Mouse (Mus musculus) midbrain, embryonic 13.5 days (tissue): ENCODE measurements around the gene Gm10271. TPM values are rescaled to one million over a fixed set of nuclear protein-coding genes. Genes with fewer than 3 reads are reported as not detected.
A peak's percentile ranks its signal among the peaks of the same experiment; 100 is the strongest.

ENCODE experiments used
- ATAC-seq: fragments of 200-750 bp; cut with Nextera tagmentation; 2 replicates; pipeline ENCODE4 v1.8.0; 2017; ENCODE audit warnings: mild to moderate bottlenecking, moderate TSS enrichment, moderate library complexity
- H3K27ac ChIP-seq: fragments of 300-500 bp; sonication (generic); 2 replicates; pipeline ENCODE4 v1.5.1; 2015; ENCODE audit warnings: inconsistent platforms, mild to moderate bottlenecking, moderate library complexity
- H3K27me3 ChIP-seq: fragments of 300-500 bp; sonication (generic); 2 replicates; pipeline ENCODE4 v1.6.1; 2015; ENCODE audit warnings: mild to moderate bottlenecking, inconsistent platforms
- H3K36me3 ChIP-seq: fragments of 300-500 bp; sonication (generic); 2 replicates; pipeline ENCODE4 v1.6.1; 2015; ENCODE audit warnings: mild to moderate bottlenecking, inconsistent platforms
- H3K4me1 ChIP-seq: fragments of 300-500 bp; sonication (generic); replicated peaks from 2 replicates; pipeline ENCODE4 v1.6.1; 2015; ENCODE audit warnings: inconsistent platforms
- H3K4me2 ChIP-seq: fragments of 300-500 bp; sonication (generic); replicated peaks from 2 replicates; pipeline ENCODE4 v1.6.1; 2015; ENCODE audit warnings: moderate library complexity, mild to moderate bottlenecking, inconsistent platforms
- H3K4me3 ChIP-seq: fragments of 300-500 bp; sonication (generic); replicated peaks from 2 replicates; pipeline ENCODE4 v1.5.1; 2015; ENCODE audit warnings: mild to moderate bottlenecking, inconsistent platforms
- H3K9ac ChIP-seq: fragments of 300-500 bp; sonication (generic); replicated peaks from 2 replicates; pipeline ENCODE4 v1.6.1; 2015; ENCODE audit warnings: mild to moderate bottlenecking, inconsistent platforms
- H3K9me3 ChIP-seq: fragments of 300-500 bp; sonication (generic); 2 replicates; pipeline ENCODE4 v1.6.1; 2016; ENCODE audit warnings: mild to moderate bottlenecking, inconsistent platforms
- WGBS: fragments of 180-500 bp; shearing (Covaris S2); methylation state at CpG from one replicate; pipeline ENCODE4 v1.1.7; 2015; 5-methylcytosine and 5-hydroxymethylcytosine counted together
- polyA plus RNA-seq: library from polyadenylated mRNA; unstranded; fragments of >200 nt; fragmentation: Nextera tagmentation; extraction: Ambion mirVana; gene quantifications from 2 replicates; pipeline ENCODE4 v1.2.1, GENCODE M21; 2015

Gene Gm10271
- polyA plus RNA-seq, 1 experiment from 2014 or later, result not detected

- Histone ChIP-seq H3K9ac (no peak overlapping the region), H3K9me3 (no peaks in the 10 kb centered on the region), H3K4me2 (no peak overlapping the region), H3K4me1 (no peaks in the 10 kb centered on the region), H3K4me3 (no peak overlapping the region), H3K27me3 (no peaks in the 10 kb centered on the region), H3K36me3 (no peaks in the 10 kb centered on the region), H3K27ac (no peak overlapping the region)
- WGBS, result 91% methylated on average over 4 of the region's 4 CpGs
- ATAC-seq, result no peak
Observed at GRCm38 (mm10) chr10:116968741-116969140, 3.7 kb downstream of the Gm10271 start.

GRCm38 (mm10) chr10:116966065-116966464 is 6.3 kb downstream of the Gm10271 start:
- H3K27me3 ChIP-seq, result no peaks in the 10 kb centered on the region
- no peak overlapping the region for H3K27ac ChIP-seq
- no peak overlapping the region for H3K4me3 ChIP-seq
- no peaks in the 10 kb centered on the region for H3K36me3 ChIP-seq
- ATAC-seq, result no peak
- H3K4me1 ChIP-seq, result no peaks in the 10 kb centered on the region
- 82% methylated on average over 6 of the region's 6 CpGs for WGBS
- H3K9ac ChIP-seq, result no peak overlapping the region
- no peaks in the 10 kb centered on the region for H3K9me3 ChIP-seq
- H3K4me2 ChIP-seq, result no peak overlapping the region

GRCm38 (mm10) chr10:116965297-116965696 is 7.1 kb downstream of the Gm10271 start:
- no peak overlapping the region for H3K4me3 ChIP-seq
- no peaks in the 10 kb centered on the region for H3K9me3 ChIP-seq
- no peak overlapping the region for H3K9ac ChIP-seq
- no peak overlapping the region for H3K4me2 ChIP-seq
- 83% methylated on average over 5 of the region's 5 CpGs for WGBS
- H3K4me1 ChIP-seq, result no peaks in the 10 kb centered on the region
- H3K27ac ChIP-seq, result no peak overlapping the region
- no peaks in the 10 kb centered on the region for H3K27me3 ChIP-seq
- no peak for ATAC-seq
- no peaks in the 10 kb centered on the region for H3K36me3 ChIP-seq

GRCm38 (mm10) chr10:116964571-116964970 is 7.8 kb downstream of the Gm10271 start:
- Histone ChIP-seq H3K9ac (no peak overlapping the region), H3K4me3 (no peak overlapping the region), H3K4me2 (no peak overlapping the region), H3K27ac (no peak overlapping the region), H3K4me1 (no peaks in the 10 kb centered on the region), H3K36me3 (no peaks in the 10 kb centered on the region), H3K27me3 (no peaks in the 10 kb centered on the region), H3K9me3 (no peaks in the 10 kb centered on the region)
- 88% methylated on average over 4 of the region's 4 CpGs for whole genome bisulfite sequencing
- no peak for ATAC-seq

- Histone ChIP-seq H3K4me2 (no peak overlapping the region), H3K4me3 (no peak overlapping the region), H3K27ac (no peak overlapping the region), H3K9me3 (no peaks in the 10 kb centered on the region), H3K9ac (no peak overlapping the region), H3K4me1 (no peaks in the 10 kb centered on the region), H3K36me3 (no peaks in the 10 kb centered on the region), H3K27me3 (no peaks in the 10 kb centered on the region)
- WGBS, result 86% methylated on average over 11 of the region's 11 CpGs
- no peak for ATAC-seq
Observed at GRCm38 (mm10) chr10:116964084-116964483, 8.3 kb downstream of the Gm10271 start.

- Histone ChIP-seq H3K4me1 (no peaks in the 10 kb centered on the region), H3K27me3 (no peaks in the 10 kb centered on the region), H3K27ac (no peak overlapping the region), H3K9me3 (no peaks in the 10 kb centered on the region), H3K4me3 (no peak overlapping the region), H3K4me2 (no peak overlapping the region), H3K9ac (no peak overlapping the region), H3K36me3 (no peaks in the 10 kb centered on the region)
- ATAC-seq, result no peak
- 60% methylated on average over 17 of the region's 17 CpGs for WGBS
Observed at GRCm38 (mm10) chr10:116962803-116963202, 9.6 kb downstream of the Gm10271 start.

GRCm38 (mm10) chr10:116962152-116962551 is 10.3 kb downstream of the Gm10271 start:
- WGBS, result 77% methylated on average over 14 of the region's 14 CpGs
- Histone ChIP-seq H3K27me3 (no peaks in the 10 kb centered on the region), H3K36me3 (no peaks in the 10 kb centered on the region), H3K9me3 (no peaks in the 10 kb centered on the region), H3K4me3 (no peak overlapping the region), H3K4me1 (no peaks in the 10 kb centered on the region), H3K4me2 (no peak overlapping the region), H3K27ac (no peak overlapping the region), H3K9ac (no peak overlapping the region)
- ATAC-seq, result no peak

- no peak overlapping the region for H3K4me2 ChIP-seq
- no peaks in the 10 kb centered on the region for H3K36me3 ChIP-seq
- no peak overlapping the region for H3K4me3 ChIP-seq
- 62% methylated on average over 5 of the region's 5 CpGs for WGBS
- no peak overlapping the region for H3K9ac ChIP-seq
- ATAC-seq, result no peak
- no peaks in the 10 kb centered on the region for H3K27me3 ChIP-seq
- no peaks in the 10 kb centered on the region for H3K4me1 ChIP-seq
- no peaks in the 10 kb centered on the region for H3K9me3 ChIP-seq
- no peak overlapping the region for H3K27ac ChIP-seq
Observed at GRCm38 (mm10) chr10:116957867-116958551, 14.4 kb downstream of the Gm10271 start.

GRCm38 (mm10) chr10:116956483-116957158 is 15.8 kb downstream of the Gm10271 start:
- WGBS, result 93% methylated on average over 11 of the region's 11 CpGs
- Histone ChIP-seq H3K4me2 (no peak overlapping the region), H3K4me1 (no peaks in the 10 kb centered on the region), H3K36me3 (no peaks in the 10 kb centered on the region), H3K27me3 (no peaks in the 10 kb centered on the region), H3K9me3 (0 out of 2 replicates have a peak, but pooled peaks cover 3% of the 10 kb centered on the region), H3K9ac (no peak overlapping the region), H3K27ac (no peak overlapping the region), H3K4me3 (no peak overlapping the region)
- ATAC-seq, result no peak

- Histone ChIP-seq H3K36me3 (no peaks in the 10 kb centered on the region), H3K4me2 (no peak overlapping the region), H3K4me3 (no peak overlapping the region), H3K27me3 (no peaks in the 10 kb centered on the region), H3K4me1 (no peaks in the 10 kb centered on the region), H3K27ac (no peak overlapping the region), H3K9ac (no peak overlapping the region), H3K9me3 (0 out of 2 replicates have a peak, but pooled peaks cover 3% of the 10 kb centered on the region)
- ATAC-seq, result no peak
- 97% methylated on average over 6 of the region's 6 CpGs for WGBS
Observed at GRCm38 (mm10) chr10:116955191-116955590, 17.2 kb downstream of the Gm10271 start.

- Histone ChIP-seq H3K4me3 (peak overlapping the region; percentile 79; the same call in 1 of the 2 replicates), H3K36me3 (no peaks in the 10 kb centered on the region), H3K27me3 (no peaks in the 10 kb centered on the region), H3K27ac (no peak overlapping the region), H3K9me3 (0 out of 2 replicates have a peak, but pooled peaks cover 3% of the 10 kb centered on the region), H3K9ac (no peak overlapping the region), H3K4me1 (peaks cover 16% of the 10 kb centered on the region), H3K4me2 (peak overlapping the region; percentile 43)
- peak; percentile 27; the same call in 1 of the 2 replicates for ATAC-seq
- 43% methylated on average over 5 of the region's 5 CpGs for WGBS
Observed at GRCm38 (mm10) chr10:116950886-116951285, 21.5 kb downstream of the Gm10271 start.

GRCm38 (mm10) chr10:116950009-116950769 is 22.2 kb downstream of the Gm10271 start, which contains the start of gene Rab3ip:
TSS of gene Rab3ip (minus strand) at chr10:116950769.
- Histone ChIP-seq H3K9me3 (0 out of 2 replicates have a peak, but pooled peaks cover 3% of the 10 kb centered on the region), H3K9ac (peak within 1 kb of the TSS; percentile 84), H3K4me2 (peak within 1 kb of the TSS; percentile 75), H3K36me3 (no peaks in the 10 kb centered on the region), H3K27me3 (no peaks in the 10 kb centered on the region), H3K4me3 (peak within 1 kb of the TSS; percentile 79), H3K4me1 (peaks cover 18% of the 10 kb centered on the region), H3K27ac (peak within 1 kb of the TSS; percentile 90)
- ATAC-seq, result peak; percentile 97
- under 1% methylated on average over 72 of the region's 103 CpGs for WGBS
